Mouse (Mus musculus): Measurements from ENCODE around the gene Prrc2c.
"Not testable (repeated sequence)": the region's sequence is repeated elsewhere in the genome, so short reads cannot be mapped to it uniquely, and the experiment has no call there.

Prrc2c gene

DNA sequence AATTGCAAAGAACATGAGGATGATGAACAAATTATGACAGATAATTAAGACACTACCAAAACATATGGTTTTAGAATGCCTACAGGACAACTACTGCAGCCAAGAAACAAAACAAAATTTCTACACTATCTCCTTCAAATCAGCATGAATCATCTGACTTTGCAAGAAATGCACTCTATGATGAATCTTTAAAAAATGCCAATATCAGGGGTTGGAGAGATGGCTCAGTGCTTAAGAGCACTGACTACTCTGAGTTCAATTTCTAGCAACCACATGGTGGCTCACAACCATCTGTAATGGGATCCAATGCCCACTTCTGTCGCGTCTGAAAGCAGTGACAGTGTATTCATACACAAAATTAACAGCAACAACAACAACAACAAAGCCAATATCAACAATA lies 46.6 kb downstream of the Prrc2c start:
- no peak for DNase-seq (ENCODE audit: low read depth, low spot score)

DNA sequence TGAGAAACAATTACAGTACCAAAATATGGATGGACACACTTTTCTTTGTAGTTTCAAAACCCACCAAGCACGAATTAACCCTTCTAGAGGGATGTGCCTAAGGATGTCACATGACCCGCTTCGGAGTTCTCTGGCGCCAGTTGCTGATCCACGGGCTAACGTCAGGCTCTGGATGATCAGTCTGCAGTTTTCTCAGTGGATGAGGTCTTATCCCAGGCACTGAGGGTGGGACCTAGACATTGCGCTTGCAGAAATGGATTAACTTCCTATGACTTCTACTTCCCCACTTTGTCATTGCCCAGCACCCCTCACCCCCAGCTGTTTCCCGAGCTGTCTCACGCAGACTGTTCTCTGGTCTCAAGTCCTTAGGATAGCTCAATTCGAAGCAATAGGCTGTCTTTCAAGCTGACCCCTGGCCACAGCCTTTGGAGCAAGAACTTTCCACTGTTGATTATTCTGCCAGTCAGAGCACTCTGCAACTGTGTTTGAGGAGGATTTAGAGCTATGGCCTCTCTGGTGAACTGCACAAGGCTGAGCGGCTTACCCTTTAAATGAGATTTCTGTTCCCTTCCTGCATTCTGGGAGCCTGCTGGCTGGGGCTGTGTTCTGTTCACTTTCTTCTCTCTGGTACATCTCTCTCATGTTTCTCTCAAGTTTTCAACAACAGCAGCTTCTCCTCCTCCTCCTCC lies 74.7 kb downstream of the Prrc2c start:
- DNase-seq (ENCODE audit: low read depth, low spot score): peak; percentile 13

DNA sequence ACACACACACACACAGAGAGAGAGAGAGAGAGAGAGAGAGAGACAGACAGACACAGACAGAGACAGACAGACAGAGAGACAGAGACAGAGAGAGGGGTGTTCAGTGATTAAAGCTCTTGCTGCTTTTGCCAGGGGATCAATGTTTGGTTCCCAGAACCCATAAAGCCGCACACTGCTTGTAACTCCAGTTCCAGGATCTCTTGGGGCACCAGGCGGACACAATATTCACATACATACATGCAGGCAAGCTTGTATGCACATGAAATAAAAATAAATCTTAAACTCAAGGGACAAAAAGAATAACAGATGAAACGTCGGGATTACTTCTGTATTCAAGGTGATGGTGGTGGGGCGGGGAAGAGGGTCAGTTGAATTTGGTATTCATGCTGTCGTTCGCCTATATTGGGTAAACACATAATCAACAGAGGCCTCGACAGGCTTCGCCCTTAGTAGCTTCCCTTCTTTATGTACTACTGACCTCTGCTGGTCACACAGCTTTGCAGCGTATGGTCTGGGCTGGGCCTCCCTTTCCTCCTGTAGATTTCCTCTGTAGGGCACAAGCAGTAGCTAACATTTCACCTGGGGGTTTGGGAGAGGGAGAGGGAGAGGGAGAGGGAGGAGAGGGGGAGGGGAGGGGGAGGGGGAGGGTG lies 75.4 kb downstream of the Prrc2c start:
- peak; percentile 82 for DNase-seq (ENCODE audit: low read depth, low spot score)

DNA sequence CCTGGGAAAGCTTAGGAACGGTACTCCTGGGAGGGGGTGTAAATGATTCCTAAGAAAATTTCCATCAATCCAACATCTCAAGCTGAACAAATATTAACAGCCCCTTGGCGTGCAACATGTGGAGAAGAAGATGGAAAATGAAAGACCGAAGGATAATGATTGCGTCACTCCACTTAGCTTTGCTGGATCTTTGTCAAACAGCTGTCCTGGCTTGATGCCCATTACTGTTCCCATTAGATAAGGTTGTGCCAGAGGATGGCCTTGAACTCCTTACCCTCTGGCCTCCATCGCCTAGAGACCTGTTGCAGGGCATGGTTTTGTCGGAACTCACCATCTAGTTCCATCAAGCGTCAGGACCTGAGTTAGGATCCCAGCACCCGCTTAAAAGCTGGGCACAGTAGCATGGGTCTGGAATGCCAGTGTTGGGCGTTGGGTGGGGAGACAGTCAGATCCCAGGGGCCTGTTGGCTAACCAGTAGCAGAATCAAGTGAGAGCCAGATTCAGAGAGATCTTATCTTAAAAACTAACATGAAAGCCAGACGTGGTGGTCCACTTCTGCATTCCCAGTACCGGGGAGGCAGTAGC lies 80.0 kb downstream of the Prrc2c start:
- no peak for DNase-seq (ENCODE audit: low read depth, low spot score)

DNA sequence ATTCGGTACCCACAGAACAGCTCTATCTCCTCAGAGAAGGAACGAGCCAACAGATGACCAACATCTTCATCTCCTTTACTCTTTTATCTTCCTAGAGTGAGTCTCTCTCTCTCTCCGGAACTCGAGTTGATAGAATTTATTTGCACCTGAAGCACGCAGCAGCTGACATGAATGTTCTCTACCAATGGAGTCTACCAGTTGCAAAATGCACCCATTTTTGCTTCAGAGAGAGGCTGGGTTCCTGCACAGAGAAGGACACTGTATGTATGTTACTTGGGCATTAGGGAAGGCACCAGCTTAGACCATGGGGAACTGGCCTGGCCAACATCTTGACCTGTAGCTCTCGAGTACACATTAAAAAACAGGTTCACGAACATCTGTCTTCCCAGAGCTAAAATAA lies 82.2 kb downstream of the Prrc2c start, which contains the start of gene Myocos:
TSS of gene Myocos (minus strand) at position 101 of the 400 bp plus-strand sequence.
- no peak for DNase-seq (ENCODE audit: low read depth, low spot score)

DNA sequence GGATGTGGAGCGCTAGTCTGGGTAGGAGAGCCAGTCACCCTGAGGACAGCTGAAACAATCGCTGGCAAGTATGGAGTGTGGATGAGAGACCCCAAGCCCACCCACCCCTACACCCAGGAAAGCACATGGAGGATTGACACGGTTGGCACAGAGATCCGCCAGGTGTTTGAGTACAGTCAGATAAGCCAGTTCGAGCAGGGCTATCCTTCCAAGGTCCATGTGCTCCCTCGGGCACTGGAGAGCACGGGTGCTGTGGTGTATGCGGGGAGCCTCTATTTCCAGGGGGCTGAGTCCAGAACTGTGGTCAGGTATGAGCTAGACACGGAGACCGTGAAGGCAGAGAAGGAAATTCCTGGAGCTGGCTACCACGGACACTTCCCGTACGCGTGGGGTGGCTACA lies 91.9 kb downstream of the Prrc2c start:
- DNase-seq (ENCODE audit: low read depth, low spot score): no peak

DNA sequence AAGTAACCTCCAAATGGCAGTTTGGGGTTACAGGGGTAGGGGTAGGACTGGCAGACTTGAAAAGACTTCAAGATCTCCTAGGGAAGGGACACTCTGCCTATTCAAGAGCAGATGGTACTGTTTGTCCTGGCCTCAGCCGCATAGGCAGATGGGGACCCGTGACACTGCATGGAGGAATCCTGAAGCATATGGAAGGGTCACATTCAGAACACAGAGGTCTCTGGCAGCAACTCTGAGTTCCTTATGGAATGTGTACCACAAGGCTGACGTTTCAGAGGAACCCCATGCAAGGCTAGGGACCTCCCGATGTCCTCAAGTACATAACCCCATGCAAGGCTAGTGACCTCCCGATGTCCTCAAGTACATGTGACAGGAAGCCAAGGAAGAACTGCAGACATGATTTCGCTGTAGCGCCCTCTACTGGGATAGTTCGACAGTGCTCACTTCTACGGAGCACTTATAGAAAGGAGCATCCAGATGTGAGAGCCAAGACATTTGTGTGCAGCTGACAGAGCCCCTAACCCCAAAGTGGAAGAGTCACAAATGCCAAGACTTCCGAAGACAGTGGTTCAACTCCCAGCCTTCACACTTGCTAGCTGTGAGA lies 94.2 kb downstream of the Prrc2c start:
- DNase-seq (ENCODE audit: low read depth, low spot score): peak; percentile 41

DNA sequence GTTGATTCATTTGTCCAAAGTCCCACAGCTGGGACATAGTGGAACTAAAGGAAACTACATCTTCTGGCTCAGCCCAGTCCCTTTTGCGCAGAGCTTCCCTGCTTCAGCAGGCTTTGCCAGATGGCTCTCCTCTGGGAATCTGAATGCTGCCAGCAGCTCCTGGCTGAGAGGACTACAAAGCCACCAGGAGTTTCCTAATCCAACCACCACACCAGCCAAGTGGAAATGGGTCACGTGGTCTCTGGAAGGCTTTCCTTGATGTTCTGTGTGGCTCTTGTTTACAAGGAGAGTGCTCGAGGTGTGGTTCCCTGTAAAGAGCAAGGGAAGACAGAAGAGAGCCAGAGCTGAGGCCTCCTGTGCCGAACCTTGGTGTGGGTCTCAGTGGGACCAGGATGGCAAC lies 96.6 kb downstream of the Prrc2c start:
- no peak for DNase-seq (ENCODE audit: low read depth, low spot score)

DNA sequence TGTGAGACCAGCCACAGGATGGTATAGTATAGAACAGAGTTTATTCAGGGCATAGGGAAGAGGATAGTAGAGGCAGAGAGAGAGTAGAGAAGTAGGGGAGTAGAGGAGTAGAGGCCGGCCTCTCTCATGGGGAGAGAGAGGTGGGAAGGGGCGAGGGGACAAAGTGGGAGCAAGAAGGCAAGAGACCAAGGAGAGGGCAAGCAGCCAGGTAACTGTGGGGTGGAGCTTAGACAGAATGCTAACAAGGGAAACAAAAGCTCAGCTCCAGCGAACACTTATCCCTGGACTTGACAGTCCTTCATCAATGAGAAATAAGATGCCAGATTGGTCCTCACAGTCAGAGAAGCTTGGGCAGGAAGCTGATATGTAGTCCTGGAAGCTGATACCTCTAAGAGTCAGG lies 97.8 kb downstream of the Prrc2c start:
- no peak for DNase-seq (ENCODE audit: low read depth, low spot score)

DNA sequence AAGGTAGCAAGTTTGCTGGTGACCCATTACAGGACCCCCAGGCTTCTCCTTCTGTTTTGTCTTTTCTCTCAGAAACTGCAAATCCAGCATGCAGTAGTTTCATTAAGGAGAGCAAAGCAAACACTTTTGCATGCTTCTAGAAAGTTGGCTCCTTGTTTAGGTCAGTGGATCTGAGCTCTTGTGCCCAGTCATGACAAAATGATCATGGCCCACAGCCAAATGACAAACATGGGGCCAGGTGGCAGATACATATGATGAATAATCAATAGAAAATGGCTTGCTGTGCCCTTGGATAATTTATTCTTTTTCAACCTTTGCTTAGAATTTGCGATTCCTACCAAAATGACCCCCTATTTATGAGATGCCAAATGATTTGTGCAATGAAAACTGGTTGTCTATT lies 100.5 kb downstream of the Prrc2c start:
- DNase-seq (ENCODE audit: low read depth, low spot score): no peak

DNA sequence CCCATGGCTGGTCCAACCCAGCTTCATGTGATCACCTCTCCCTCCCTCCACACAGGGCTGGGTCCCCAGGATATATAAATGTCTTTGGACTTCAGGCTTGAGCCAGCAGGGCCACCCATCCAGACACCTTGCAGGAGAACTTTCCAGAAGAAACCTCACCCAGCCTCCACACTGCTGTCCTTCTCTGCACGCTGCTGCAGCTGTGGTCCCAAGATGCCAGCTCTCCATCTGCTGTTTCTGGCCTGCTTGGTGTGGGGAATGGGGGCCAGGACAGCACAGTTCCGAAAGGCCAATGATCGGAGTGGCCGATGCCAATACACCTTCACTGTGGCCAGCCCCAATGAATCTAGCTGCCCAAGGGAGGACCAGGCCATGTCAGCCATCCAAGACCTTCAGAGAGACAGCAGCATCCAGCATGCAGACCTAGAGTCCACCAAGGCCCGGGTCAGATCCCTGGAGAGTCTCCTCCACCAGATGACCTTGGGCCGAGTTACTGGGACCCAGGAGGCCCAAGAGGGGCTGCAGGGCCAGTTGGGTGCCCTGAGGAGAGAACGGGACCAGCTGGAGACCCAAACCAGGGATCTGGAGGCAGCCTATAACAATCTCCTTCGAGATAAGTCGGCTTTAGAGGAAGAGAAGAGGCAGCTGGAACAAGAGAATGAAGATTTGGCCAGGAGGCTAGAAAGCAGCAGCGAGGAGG lies 101.2 kb downstream of the Prrc2c start, which contains the start of gene Myoc:
TSS of gene Myoc (plus strand) at position 105 of the 700 bp plus-strand sequence.
- no peak for DNase-seq (ENCODE audit: low read depth, low spot score)

DNA sequence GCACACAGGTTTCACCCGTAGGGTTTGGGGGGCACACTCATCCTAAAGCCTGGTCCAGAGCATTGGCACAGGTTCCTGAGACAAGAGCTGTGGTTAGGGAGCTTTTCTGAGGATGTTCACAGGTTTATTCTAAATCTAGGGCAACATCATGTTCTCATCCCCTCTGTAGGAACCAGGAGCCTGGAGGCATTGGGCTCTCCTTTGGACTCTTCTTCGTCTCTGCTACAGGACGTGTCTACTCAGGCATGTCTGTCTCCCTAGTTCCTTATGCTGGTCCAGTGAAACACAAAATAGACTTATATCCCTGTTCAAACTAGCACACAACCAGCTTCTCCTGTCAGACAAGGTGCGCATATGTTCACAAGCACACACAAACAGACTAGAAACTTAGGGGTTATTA lies 101.8 kb downstream of the Prrc2c start:
- DNase-seq (ENCODE audit: low read depth, low spot score): no peak

DNA sequence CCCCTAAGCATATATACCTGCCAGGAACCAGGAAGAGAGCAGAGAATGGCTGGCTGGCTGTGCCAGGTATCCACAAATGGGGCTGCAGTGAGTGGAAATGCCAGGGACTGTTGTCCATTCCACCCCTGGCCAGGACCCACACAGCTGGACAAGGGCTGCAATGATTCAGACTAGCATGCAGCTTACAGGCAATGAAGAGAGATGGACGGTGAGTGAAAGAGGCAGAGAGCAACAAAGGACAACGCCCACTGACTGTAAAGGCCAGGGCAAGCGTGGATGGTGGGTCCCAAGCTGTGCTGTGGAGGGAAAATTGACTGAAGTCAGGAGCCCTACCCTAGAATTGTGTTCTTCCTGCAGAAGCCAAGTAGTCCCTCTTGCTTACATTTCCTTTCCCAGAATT lies 103.8 kb downstream of the Prrc2c start:
- no peak for DNase-seq (ENCODE audit: low read depth, low spot score)

DNA sequence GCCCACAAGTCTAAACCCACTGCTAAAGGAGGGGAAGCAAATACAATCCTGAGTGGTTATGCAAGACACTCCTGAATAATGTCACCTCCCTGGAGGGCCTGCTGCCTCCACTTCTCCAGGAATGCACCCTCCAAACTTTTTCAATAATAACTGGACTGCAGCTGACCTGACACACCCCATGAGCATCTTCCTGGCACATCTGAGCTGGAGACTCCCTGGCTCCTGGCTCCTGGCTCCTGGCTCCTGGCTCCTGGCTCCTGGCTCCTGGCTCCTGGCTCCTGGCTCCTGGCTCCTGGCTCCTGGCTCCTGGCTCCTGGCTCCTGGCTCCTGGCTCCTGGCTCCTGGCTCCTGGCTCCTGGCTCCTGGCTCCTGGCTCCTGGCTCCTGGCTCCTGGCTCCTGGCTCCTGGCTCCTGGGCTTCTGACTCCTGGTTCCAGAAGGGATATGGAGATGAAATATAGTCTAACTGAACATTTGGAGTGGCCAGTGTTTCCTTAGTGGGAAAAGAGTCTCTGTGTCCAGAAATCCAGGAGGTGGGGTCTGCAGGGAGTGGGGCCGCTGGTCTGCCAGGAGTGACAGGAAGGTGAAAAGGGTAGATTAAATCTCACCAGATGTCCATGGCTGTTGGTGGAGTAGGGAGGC lies 104.9 kb downstream of the Prrc2c start:
- DNase-seq (ENCODE audit: low read depth, low spot score): not testable (repeated sequence)

DNA sequence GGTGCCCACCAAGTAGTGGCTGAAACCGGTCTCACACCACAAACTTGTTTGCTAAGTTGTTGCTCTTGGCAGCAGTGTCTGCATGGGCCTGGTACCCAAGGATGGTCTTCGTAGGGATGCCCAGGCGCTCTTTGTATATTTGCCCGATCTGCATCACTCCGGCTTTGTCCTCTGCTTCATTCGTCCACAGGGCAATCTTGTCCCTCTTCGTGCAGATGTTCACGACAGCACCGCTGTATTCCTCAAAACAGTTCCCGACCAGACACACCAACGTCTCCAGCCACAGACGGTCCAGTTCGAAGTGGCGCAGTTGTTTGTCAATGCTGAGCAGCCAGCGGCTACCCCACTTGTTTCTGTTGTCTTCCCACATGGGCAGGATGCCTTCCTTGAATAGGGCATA lies 112.0 kb downstream of the Prrc2c start:
- DNase-seq (ENCODE audit: low read depth, low spot score): not testable (repeated sequence)

DNA sequence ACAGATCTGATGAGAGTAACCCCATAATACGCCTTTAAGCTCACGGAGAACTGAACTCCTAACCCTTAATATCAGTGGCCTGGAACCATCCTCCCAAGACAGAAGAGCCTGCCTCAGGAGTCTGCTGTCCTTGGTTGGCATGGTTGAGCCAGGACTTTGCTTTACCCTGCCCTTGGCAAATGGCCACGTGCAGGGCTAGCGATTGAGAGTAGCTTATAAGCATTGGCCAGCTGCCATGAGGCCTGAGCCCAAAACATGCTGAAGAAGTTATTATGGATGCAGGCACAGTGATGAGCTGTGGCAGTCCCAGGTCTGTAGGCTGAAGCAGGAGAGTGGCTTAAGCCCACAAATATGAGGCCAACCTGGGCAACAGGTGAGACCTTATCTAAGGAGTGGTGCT lies 112.5 kb downstream of the Prrc2c start:
- not testable (repeated sequence) for DNase-seq (ENCODE audit: low read depth, low spot score)

DNA sequence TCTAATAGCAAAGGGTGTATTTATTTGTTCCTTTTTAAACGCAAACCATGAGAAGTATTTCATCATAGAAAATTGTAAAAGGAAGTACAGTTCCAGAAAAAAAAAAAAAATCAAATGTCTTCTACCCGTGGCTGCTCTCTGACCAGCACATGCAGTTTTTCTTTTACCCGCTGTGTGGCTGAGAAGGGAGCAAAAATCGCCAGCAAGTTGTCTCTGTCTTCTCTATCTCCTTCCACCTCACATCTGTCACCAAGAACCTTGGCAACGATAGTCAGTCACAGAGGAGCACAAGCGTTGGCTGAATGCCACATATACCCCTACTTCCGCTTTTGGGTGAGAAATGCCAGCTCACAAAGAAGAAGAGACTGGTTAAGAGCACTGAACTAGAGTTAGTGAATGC lies 115.1 kb downstream of the Prrc2c start:
- DNase-seq (ENCODE audit: low read depth, low spot score): peak; percentile 54

DNA sequence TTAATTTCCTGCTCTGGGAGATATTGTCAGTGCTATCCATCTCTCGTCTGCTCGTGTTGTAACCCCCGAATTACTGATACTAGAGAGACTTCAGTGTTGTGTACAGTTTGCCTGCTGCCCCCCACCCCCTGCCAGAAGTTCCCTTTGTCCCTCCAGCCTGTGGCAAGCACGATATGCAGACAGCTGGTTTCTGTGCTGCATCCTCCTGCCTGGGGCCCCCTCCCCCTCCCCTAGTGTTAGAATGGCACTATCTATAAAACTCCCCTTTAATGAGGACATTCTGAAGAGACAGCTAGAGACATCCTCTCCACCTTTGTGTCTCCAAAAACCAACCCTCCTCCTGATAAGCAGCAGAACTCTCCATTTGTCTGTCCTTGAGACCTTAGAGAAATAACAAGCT lies 116.5 kb downstream of the Prrc2c start:
- no peak for DNase-seq (ENCODE audit: low read depth, low spot score)

Data from CD4-positive, CD25-positive, alpha-beta regulatory T cell, adult 2 months (primary cell).